In the genomic region with DNA sequence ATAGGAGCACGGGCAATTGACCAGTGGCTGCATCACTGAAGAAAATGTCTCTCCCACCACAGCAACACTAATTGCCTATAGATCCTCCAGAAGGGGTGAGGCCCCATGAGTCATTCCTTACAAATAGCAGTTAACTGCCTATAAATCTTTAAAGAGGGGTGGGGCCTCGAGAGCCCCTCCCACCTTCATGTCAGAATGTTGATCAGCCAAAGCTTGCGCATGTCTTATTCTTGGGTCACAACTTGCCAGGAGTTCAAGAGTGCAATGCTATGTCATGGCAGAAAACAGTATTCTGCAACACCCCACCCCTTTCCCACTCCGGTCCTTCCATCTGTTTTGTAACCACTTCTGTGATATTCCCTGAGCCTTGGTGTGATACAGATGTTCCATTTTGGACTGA, we compare ENCODE assay signal across 27 mouse cellular contexts. TPM values are rescaled to one million over a fixed set of nuclear protein-coding genes. Genes with fewer than 3 reads are reported as not detected.
A peak's percentile ranks its signal among the peaks of the same experiment; 100 is the strongest.
DNase-seq lines count a peak whose midpoint lies in the region; ATAC-seq and TF ChIP-seq lines count a peak whose summit lies in the region.
"Had no signal": no experiment of that assay in that cellular context is flagged by ENCODE, and none has a peak within 500 bp of the region (broad histone marks: within the 10 kb centered on the region; RNA-seq: fewer than 3 reads in every experiment).

No protein-coding gene starts in this region.

- H3K27me3 ChIP-seq in forebrain, postnatal 0 days (ENCODE audit: insufficient read depth, low read length), result no peaks in the 10 kb centered on the region
- H3K27me3 ChIP-seq: embryonic facial prominence, embryonic 12.5 days; forebrain, embryonic 15.5 days; hindbrain, embryonic 12.5 days; Patski had no signal

- DNase-seq in NIH3T3 (ENCODE audit: low read depth), result peak; percentile 65
- peak; percentile 50 for DNase-seq in ZHBTc4 (ENCODE audit: low read depth, low spot score)
- peak; percentile 9 for DNase-seq in mesoderm, embryonic 11.5 days (ENCODE audit: low read depth, low spot score)
- no peak for DNase-seq in retina, embryonic 14.5 days (ENCODE audit: low spot score)
- no peak for DNase-seq in forebrain, postnatal 0 days
- DNase-seq in layer of hippocampus, adult 9-11 months, result no peak
- DNase-seq: adrenal gland, adult 8-10 months; adrenal gland, postnatal 36 days; cerebellum, adult 8-10 months; cerebellum, postnatal 14 days; gastrocnemius, postnatal 10 days; heart, adult 18-20 months; heart, postnatal 10 days; heart, postnatal 4 days had no signal

- no peak overlapping the region for H3K4me3 ChIP-seq in forebrain, postnatal 0 days (ENCODE audit: low read depth, low read length)
- H3K4me3 ChIP-seq: embryonic facial prominence, embryonic 12.5 days; forebrain, embryonic 15.5 days; heart, embryonic 10.5 days; hindbrain, embryonic 12.5 days had no signal

- no peak overlapping the region for H3K9ac ChIP-seq in forebrain, postnatal 0 days
- H3K9ac ChIP-seq: embryonic facial prominence, embryonic 12.5 days; forebrain, embryonic 15.5 days; hindbrain, embryonic 12.5 days had no signal

- no peak for ATAC-seq in forebrain, postnatal 0 days
- ATAC-seq: CD4-positive, CD25-positive, alpha-beta regulatory T cell, adult 4 months; forebrain, embryonic 15.5 days; hindbrain, embryonic 16.5 days; Patski had no signal

- no peaks in the 10 kb centered on the region for H3K4me1 ChIP-seq in forebrain, postnatal 0 days (ENCODE audit: insufficient read depth)
- H3K4me1 ChIP-seq: embryonic facial prominence, embryonic 12.5 days; forebrain, embryonic 15.5 days; hindbrain, embryonic 12.5 days had no signal

- TF ChIP-seq CTCF in forebrain, postnatal 0 days (IDR thresholded peaks at IDR 0.05; ENCODE audit: low read depth), result no peak

- no peak overlapping the region for H3K27ac ChIP-seq in forebrain, postnatal 0 days (ENCODE audit: low read depth, low read length)
- H3K27ac ChIP-seq: embryonic facial prominence, embryonic 12.5 days; forebrain, embryonic 15.5 days; heart, embryonic 10.5 days; hindbrain, embryonic 12.5 days had no signal

- no peaks in the 10 kb centered on the region for H3K9me3 ChIP-seq in forebrain, postnatal 0 days (ENCODE audit: low read length)
- H3K9me3 ChIP-seq: embryonic facial prominence, embryonic 12.5 days; forebrain, embryonic 15.5 days; heart, embryonic 10.5 days; hindbrain, embryonic 12.5 days had no signal

- no peaks in the 10 kb centered on the region for H3K36me3 ChIP-seq in forebrain, postnatal 0 days (ENCODE audit: insufficient read depth)
- H3K36me3 ChIP-seq: embryonic facial prominence, embryonic 12.5 days; forebrain, embryonic 15.5 days; heart, embryonic 10.5 days; hindbrain, embryonic 12.5 days had no signal

- 82% methylated on average over 4 of the region's 4 CpGs for WGBS in forebrain, postnatal 0 days

- H3K4me2 ChIP-seq in forebrain, postnatal 0 days (ENCODE audit: low read depth), result no peak overlapping the region
- H3K4me2 ChIP-seq: embryonic facial prominence, embryonic 12.5 days; forebrain, embryonic 15.5 days; hindbrain, embryonic 12.5 days had no signal

RNA-seq across cellular contexts. Expression of a gene that starts 14.9 kb away (rescaled TPM):
- 41.5 and 51.3 TPM in 2 replicates for total RNA-seq in forebrain, postnatal 0 days (2014; rRNA removed)
- polyA plus RNA-seq in forebrain, postnatal 0 days (2015; fragmentation: Nextera tagmentation; extraction: Ambion mirVana), result 21.5 and 30.8 TPM in 2 replicates

RNA-seq across cellular contexts. Expression of a gene that starts 33.3 kb away (rescaled TPM):
- total RNA-seq in forebrain, postnatal 0 days (2014; rRNA removed), result not detected in 2 replicates
- not detected in 2 replicates for polyA plus RNA-seq in forebrain, postnatal 0 days (2015; fragmentation: Nextera tagmentation; extraction: Ambion mirVana)
- total RNA-seq: adrenal gland, adult 8-10 months; adrenal gland, postnatal 36 days; gastrocnemius, postnatal 10 days; gastrocnemius, postnatal 4 days; heart, adult 18-20 months; MEL had no signal
- polyA plus RNA-seq: CD4-positive, CD25-positive, alpha-beta regulatory T cell, adult 4 months; cortical plate, adult 2 months; embryonic facial prominence, embryonic 12.5 days; forebrain, embryonic 11.5 days; forebrain, embryonic 15.5 days; heart, embryonic 10.5 days; heart, embryonic 14.5 days; hindbrain, embryonic 12.5 days; hindbrain, embryonic 16.5 days; Patski had no signal

RNA-seq across cellular contexts. Expression of a gene that starts 33.4 kb away (rescaled TPM):
- not detected in 2 replicates for total RNA-seq in forebrain, postnatal 0 days (2014; rRNA removed)
- not detected in 2 replicates for polyA plus RNA-seq in forebrain, postnatal 0 days (2015; fragmentation: Nextera tagmentation; extraction: Ambion mirVana)
- total RNA-seq: adrenal gland, adult 8-10 months; adrenal gland, postnatal 36 days; gastrocnemius, postnatal 10 days; gastrocnemius, postnatal 4 days; heart, adult 18-20 months; heart, postnatal 10 days; heart, postnatal 4 days; MEL had no signal
- polyA plus RNA-seq: CD4-positive, CD25-positive, alpha-beta regulatory T cell, adult 4 months; cortical plate, adult 2 months; embryonic facial prominence, embryonic 12.5 days; forebrain, embryonic 11.5 days; forebrain, embryonic 15.5 days; frontal cortex, adult 2 months; heart, embryonic 10.5 days; heart, embryonic 14.5 days; hindbrain, embryonic 12.5 days; hindbrain, embryonic 16.5 days; Patski had no signal

RNA-seq across cellular contexts. Expression of a gene that starts 39.1 kb away (rescaled TPM):
- 0.29 TPM in 1 of 2 replicates, not detected in the other for total RNA-seq in forebrain, postnatal 0 days (2014; rRNA removed)
- 0.07 TPM in 1 of 2 replicates, not detected in the other for polyA plus RNA-seq in forebrain, postnatal 0 days (2015; fragmentation: Nextera tagmentation; extraction: Ambion mirVana)
- total RNA-seq: adrenal gland, adult 8-10 months; adrenal gland, postnatal 36 days; gastrocnemius, postnatal 10 days; gastrocnemius, postnatal 4 days; heart, postnatal 4 days had no signal

RNA-seq across cellular contexts. Expression of a gene that starts 55.4 kb away (rescaled TPM):
- 5.0 and 6.3 TPM in 2 replicates for total RNA-seq in forebrain, postnatal 0 days (2014; rRNA removed)
- 2.8 and 3.0 TPM in 2 replicates for polyA plus RNA-seq in forebrain, postnatal 0 days (2015; fragmentation: Nextera tagmentation; extraction: Ambion mirVana)

Comparison
In these comparisons a context has a peak if more than half of its experiments do, and no peak if none do; other contexts are left out.
1. DNase-seq: peak in NIH3T3 (single experiment), ZHBTc4 (single experiment) and mesoderm, embryonic 11.5 days (single experiment); none in retina, embryonic 14.5 days (single experiment), forebrain, postnatal 0 days (single experiment) and layer of hippocampus, adult 9-11 months (single experiment).